Mouse (Mus musculus) gastrocnemius, adult 8-10 months (tissue): ENCODE results near the gene Acan. TPM values are rescaled to one million over a fixed set of nuclear protein-coding genes. Genes with fewer than 3 reads are reported as not detected.

Experiments used
- DNase-seq, 2 experiments: peaks; one replicate each; pipeline ENCODE4 v3.0.0; 2022; ENCODE audit warnings: low spot score in 2 of 2
- total RNA-seq, 4 experiments: library from RNA; stranded (reverse); gene quantifications; 2 replicates each; pipeline ENCODE4 v1.2.4; 2022

The Acan gene
- total RNA-seq, 4 experiments from 2014 or later, result 0.05 TPM; not detected in 3

GRCm38 (mm10) chr7:79139328-79139824, 86.1 kb downstream of the Acan start:
- no peak for DNase-seq

DNA sequence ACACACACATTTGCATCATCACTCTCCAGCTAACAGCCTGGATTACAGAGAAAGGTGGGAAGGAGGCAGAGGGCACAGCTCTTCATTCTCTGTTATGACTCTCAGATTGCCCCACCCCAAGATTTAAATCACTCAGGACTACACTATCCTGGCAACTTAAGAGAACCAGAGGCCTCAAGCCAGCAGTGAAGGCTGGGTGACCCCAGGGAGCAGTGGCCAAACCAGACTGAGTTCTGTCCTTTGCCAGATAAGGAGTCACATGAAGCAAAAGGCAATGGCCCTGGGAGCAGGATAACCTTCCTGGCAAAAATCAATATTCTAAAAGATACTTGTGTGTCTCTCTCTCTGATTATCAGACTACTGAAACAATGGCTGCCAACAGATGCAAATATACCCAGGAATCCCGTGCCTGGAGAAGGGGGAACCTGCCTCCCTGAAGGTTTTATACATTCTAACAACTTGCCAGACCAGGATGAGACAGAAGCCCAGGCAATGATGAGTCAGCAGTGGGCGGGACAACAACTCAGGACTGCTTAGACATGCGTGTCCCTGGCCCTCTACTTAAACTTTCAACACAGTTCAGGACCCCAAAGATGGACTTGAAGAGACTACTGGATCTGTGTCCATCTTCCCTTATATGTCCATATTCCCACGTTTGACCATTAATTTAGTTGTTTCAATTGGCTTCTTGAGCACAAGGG, 86.8 kb downstream of the Acan start:
- DNase-seq, result no peak

DNA sequence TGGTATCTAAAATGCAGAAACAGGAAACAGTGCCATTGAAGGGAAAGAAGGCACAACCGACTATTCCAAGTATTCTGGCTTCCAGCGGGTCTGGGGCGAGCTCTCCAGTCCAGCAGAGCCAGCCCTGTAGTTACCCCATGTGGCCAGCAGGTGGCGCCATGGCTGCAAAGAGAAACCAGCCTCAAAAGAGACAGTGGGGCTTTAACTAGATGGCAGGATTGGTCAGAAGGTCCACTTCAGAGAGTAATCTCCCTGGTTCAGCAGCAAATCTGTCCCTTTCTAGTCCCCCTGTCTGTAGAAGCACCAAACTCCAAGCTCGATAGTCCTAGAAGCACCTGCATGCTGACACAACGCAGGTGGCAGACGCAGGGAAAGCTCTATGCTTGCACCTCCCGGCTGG, 87.6 kb downstream of the Acan start:
- peak; percentile 62 to 70 for DNase-seq

GRCm38 (mm10) chr7:79147011-79147837, 93.9 kb downstream of the Acan start:
- peak; percentile 41 to 59 for DNase-seq

- no peak for DNase-seq
These were observed 94.8 kb downstream of the Acan start for GRCm38 (mm10) chr7:79147931-79148653.

DNA sequence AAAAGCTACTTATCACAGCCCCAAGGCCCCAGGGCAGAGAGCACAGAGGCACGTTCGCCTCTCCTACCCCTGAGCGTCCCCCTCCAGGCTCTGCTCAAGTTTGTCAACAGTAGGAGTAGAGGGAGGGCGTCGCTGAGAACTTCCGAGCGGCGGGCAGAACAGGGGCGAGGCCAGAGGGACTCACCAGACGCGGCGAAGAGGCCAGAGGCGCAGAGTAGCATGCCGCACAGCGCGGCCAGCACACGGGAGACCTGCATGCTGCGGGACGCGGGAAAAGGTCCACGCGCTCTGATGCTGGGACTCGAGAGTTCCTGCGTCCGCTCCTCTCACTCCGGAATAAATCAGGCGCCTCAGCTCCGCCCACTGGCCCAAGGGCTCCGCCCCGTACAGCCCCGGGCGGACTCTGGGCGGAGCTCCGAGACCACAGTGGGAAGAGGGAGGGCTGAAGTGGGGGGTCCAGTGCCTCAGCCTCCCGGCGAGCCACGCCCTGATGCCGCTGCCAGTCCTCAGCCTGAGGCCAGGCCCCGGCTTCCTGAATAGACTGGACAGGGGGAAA, 95.5 kb downstream of the Acan start, which contains the start of gene Mfge8:
Mfge8 (minus strand) TSS at position 350 of the 556 bp plus-strand sequence.
- DNase-seq, result peak; percentile 89 to 90

- DNase-seq, result no peak
These were observed 96.2 kb downstream of the Acan start for GRCm38 (mm10) chr7:79149522-79149921.

DNA sequence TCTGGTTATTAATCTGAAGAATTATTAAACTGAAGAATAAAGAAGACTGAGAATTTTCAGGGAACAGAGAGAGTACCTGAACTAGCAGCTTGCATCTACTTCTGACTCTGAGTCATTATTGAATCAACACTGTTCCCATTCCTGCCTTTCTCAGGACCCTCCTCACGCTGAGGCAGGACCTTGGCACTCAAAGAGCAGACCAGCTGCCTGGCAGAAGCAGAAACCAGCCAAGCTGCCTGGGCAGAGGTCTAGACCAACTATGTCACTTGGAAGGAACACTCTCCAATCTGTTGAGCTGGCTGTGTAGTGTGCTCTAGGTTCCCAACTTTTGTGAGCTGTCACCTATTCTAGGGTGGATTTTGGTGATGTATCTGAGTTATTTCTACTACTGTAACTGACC, 106.1 kb downstream of the Acan start:
- no peak for DNase-seq

Other genes with a start within 250 kb of the Acan start
- gene Det1, start 206.2 kb upstream of the Acan start, total RNA-seq, result 10 to 100 TPM; 22.8 to 29.3 (median 23.3) TPM
- 10 to 100 TPM; 52.4 to 60.0 (median 54.1) TPM for gene Aen, start 157.6 kb upstream of the Acan start, total RNA-seq
- under 1 TPM; 0.56 to 0.83 (median 0.72) TPM for gene Isg20, start 140.1 kb upstream of the Acan start, total RNA-seq
- gene Hapln3, start 77.5 kb downstream of the Acan start, total RNA-seq, result under 1 TPM; 0.15 to 0.72 (median 0.29) TPM
- gene Mfge8, start 95.6 kb downstream of the Acan start, total RNA-seq, result 10 to 100 TPM; 34.6 to 45.1 (median 38.6) TPM
- 1 to 10 TPM; 2.7 to 4.5 (median 4.0) TPM for gene Abhd2, start 219.7 kb downstream of the Acan start, total RNA-seq